Mouse (Mus musculus) cerebellum, adult 9-11 months (tissue): ENCODE results near the gene Lrrc3.

Source experiments
- DNase-seq: peaks from one replicate; pipeline ENCODE4 v3.0.0; 2022

The Lrrc3 gene

DNA sequence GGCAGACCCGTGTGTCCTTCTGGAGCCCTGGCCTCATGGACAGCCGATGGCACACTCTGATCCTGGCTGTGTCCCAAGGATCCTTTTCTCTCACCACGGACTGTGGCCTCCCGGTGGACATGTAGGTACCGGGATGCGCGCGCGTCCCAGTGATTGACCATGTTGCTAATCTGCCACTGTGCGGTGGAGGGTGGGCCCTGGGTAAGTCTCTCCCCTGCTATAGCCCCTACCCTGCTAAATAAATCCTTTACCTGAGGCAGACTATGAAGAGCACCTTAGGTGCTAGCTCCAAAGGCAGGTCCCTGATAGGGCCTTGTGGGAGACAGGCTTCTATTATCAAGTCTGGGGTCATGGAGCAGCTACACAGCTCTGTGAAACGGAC, 37.6 kb downstream of the Lrrc3 start:
- no peak for DNase-seq

DNA sequence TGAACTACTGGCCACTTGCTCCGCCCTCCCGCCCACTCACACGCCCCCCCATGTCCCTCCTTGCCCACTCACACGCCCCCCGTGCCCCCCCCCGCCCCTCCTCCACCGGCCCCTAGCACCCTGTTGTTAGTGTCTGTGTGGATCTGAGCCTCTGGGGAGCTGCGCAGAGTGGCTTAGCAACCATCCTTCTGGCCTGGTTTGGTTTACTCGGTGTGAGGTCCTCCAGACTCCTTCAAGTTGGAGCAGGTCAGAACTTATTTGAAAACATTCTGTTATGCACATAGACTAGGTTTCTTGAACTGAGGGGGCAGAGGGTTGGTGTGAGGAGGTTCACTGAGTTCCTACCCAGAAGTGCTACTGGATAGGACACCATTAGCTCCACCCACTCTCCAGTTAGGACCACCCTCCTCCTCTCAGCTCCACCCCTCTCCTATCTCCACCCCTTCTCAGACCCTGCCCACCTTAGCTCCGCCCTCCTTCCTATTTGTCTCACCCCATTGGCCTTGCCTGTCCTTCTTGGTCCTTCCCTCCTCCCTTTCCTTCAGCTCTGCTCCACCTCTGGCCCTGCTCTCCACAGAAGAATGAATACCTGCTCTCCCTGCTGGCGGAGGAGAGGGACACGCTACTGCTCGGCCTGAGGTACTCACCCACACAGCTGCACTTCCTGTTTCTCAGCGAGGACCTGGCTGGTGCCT, 38.1 kb downstream of the Lrrc3 start:
- peak; percentile 49 for DNase-seq

- DNase-seq: no peak
These were observed 40.7 kb downstream of the Lrrc3 start, which contains the start of gene Gm3285 for GRCm38 (mm10) chr10:77861675-77862074. Gene Gm3285 (plus strand): TSS chr10:77861975.

DNA sequence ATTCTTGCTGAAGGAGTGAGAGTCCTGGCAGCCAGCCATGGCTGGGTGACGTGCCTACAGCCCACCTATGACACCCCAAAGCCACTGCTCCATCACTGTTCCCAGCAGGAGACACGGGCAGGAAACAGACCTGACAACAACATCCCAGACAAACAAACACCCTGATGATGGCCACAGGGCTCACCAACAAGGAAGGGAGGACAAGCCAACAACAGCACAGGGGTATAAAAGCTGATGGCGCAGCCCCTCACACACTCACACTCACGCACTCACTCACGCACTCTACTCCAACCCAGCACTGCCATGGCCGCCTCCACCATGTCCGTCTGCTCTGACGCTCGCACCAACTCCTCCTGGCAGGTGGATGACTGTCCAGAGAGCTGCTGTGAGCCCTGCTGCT, 49.8 kb downstream of the Lrrc3 start, which contains the start of gene Gm10318:
Gene Gm10318, plus strand, starts transcription at position 301 of the 400 bp plus-strand sequence.
- DNase-seq: no peak
